Mouse (Mus musculus) intestine, postnatal 0 days (tissue): Measurements from ENCODE around the gene Arl13b. TPM values are rescaled to one million over a fixed set of nuclear protein-coding genes. Genes with fewer than 3 reads are reported as not detected.

Experiments
- ATAC-seq: fragments of 200-750 bp; cut with Nextera tagmentation; 2 replicates; pipeline ENCODE4 v1.8.0; 2017; ENCODE audit warnings: mild to moderate bottlenecking, moderate TSS enrichment, moderate library complexity
- H3K27ac ChIP-seq: fragments of 300-500 bp; sonication (generic); 2 replicates; pipeline ENCODE4 v1.5.1; 2014; ENCODE audit warnings: mild to moderate bottlenecking, low read depth, low read length, moderate library complexity
- H3K27me3 ChIP-seq: fragments of 300-500 bp; sonication (generic); replicated peaks from 2 replicates; pipeline ENCODE4 v1.6.1; 2014; ENCODE audit warnings: low read length, mixed read lengths; ENCODE audit not compliant: control insufficient read depth, insufficient read depth
- H3K36me3 ChIP-seq: fragments of 300-500 bp; sonication (generic); 2 replicates; pipeline ENCODE4 v1.6.1; 2014; ENCODE audit warnings: mild to moderate bottlenecking, moderate library complexity; ENCODE audit not compliant: control insufficient read depth, insufficient read depth
- H3K4me1 ChIP-seq: fragments of 300-500 bp; sonication (generic); replicated peaks from 2 replicates; pipeline ENCODE4 v1.6.1; 2014; ENCODE audit warnings: antibody characterized with exemption, low read length, mixed read lengths; ENCODE audit not compliant: control insufficient read depth, insufficient read depth
- H3K4me2 ChIP-seq: fragments of 300-500 bp; sonication (generic); replicated peaks from 2 replicates; pipeline ENCODE4 v1.6.1; 2014; ENCODE audit warnings: low read depth, mild to moderate bottlenecking, moderate library complexity
- H3K4me3 ChIP-seq: fragments of 300-500 bp; sonication (generic); 2 replicates; pipeline ENCODE4 v1.5.1; 2014; ENCODE audit warnings: low read depth, low read length
- H3K9ac ChIP-seq: fragments of 300-500 bp; sonication (generic); 2 replicates; pipeline ENCODE4 v1.6.1; 2014; ENCODE audit warnings: mild to moderate bottlenecking, low read depth, low read length
- H3K9me3 ChIP-seq: fragments of 300-500 bp; sonication (generic); 2 replicates; pipeline ENCODE4 v1.6.1; 2016; ENCODE audit warnings: mixed run types; ENCODE audit not compliant: control insufficient read depth
- CTCF ChIP-seq: sonication (generic); IDR thresholded peaks from 2 replicates; pipeline ENCODE4 v1.5.1; 2016; ENCODE audit warnings: low read depth, mild to moderate bottlenecking, control low read depth, antibody characterized with exemption, moderate library complexity
- WGBS: fragments of 180-500 bp; shearing (Covaris S2); extraction: QIAGEN DNeasy Blood & Tissue Kit; methylation state at CpG from one replicate; pipeline ENCODE4 v1.1.7; 2014; 5-methylcytosine and 5-hydroxymethylcytosine counted together
- polyA plus RNA-seq: library from polyadenylated mRNA; unstranded; fragments of >200 nt; fragmentation: Nextera tagmentation; extraction: Ambion mirVana; gene quantifications from 2 replicates; pipeline ENCODE4 v1.2.1, GENCODE M21; 2015

Arl13b gene
- polyA plus RNA-seq, 1 experiment from 2014 or later, result 9.8 TPM

DNA sequence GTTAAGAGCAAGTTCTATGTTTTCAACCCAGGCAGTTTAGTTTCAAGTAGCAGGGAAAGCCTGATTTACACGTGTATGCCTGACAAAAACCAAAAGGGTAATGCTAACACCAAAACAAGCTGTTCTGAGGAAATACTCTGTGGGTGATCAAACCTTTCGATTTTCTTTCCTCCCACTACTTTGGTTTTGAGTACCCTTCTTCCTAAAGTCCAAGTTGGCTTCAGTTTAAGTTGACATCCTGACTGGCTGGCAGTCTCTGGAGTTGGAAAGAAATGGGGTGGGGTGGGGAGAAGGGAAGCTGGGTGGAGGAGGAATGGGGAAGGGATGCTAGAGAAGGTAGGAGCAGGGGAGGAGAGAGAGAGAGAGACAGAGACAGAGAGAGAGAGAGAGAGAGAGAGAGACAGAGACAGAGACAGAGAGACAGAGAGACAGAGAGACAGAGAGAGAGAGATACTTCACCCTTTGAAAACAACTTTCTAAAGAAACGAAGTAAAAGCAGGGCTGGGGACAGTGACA is 6.8 kb upstream of the Arl13b start:
- Histone ChIP-seq H3K36me3 (no peaks in the 10 kb centered on the region), H3K4me3 (peak overlapping the region; percentile 62), H3K27ac (peak overlapping the region; percentile 69), H3K9me3 (no peaks in the 10 kb centered on the region), H3K27me3 (no peaks in the 10 kb centered on the region), H3K4me2 (peak overlapping the region; percentile 95), H3K9ac (peak overlapping the region; percentile 71), H3K4me1 (0 out of 2 replicates have a peak, but pooled peaks cover 6% of the 10 kb centered on the region)
- WGBS, result 20% methylated on average over 3 of the region's 3 CpGs
- no peak for TF ChIP-seq CTCF
- ATAC-seq, result no peak

DNA sequence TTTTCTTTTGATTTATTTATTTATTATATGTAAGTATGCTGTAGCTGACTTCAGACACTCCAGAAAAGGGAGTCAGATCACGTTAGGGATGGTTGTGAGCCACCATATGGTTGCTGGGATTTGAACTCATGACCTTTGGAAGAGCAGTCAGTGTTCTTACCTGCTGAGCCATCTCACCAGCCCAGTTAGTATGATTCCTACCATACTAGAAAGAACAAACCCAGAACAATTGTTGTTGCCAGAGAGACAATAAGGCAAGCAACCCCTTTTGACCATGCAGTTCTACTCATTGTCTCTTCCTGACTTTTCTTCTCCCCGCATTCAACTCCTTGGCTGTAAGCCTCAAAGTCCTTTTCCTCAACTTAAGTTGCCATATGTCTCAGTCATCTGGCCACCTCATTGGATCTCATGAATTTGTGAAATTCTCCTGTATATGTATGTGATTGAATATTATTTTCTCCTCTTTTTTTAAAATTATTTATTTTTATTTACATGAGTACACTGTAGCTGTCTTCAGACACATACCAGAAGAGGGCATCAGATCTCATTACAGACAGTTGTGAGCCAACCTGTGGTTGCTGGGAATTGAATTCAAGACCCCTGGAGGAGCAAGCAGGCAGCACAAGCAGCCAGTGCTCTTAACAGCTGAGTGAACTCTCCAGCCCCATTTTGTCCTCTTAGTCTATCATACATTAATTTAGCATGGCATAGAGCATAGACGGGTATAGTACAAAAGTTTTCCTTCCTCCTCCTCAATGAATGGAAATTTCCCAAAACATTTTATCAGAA is 5.8 kb upstream of the Arl13b start:
- ATAC-seq, result no peak
- Histone ChIP-seq H3K27ac (no peak overlapping the region), H3K9ac (no peak overlapping the region), H3K27me3 (no peaks in the 10 kb centered on the region), H3K4me3 (no peak overlapping the region), H3K4me2 (no peak overlapping the region), H3K4me1 (0 out of 2 replicates have a peak, but pooled peaks cover 6% of the 10 kb centered on the region), H3K9me3 (no peaks in the 10 kb centered on the region), H3K36me3 (no peaks in the 10 kb centered on the region)
- 87% methylated on average over 3 of the region's 3 CpGs for WGBS
- peak; percentile 18; the same call in 1 of the 2 replicates for TF ChIP-seq CTCF

DNA sequence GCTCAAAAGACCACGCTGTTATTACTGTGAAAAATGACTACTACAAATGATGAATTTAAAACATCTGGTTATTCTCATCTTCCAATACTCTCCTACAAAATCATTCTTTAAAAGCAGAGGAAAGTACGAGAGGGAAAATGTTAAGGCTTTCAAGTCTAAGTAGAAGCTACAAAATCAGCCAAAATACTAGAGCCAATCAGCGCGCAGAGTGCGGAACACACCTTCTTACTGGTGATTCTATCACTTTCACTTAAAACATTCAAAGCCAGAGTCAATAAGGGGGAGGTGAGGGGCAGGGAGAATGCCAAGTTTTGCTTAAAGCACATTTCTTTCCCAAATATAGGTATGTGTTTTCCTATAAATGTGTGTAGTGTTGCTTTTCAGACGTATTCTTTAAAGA is 1.5 kb downstream of the Arl13b start:
- TF ChIP-seq CTCF, result no peak
- WGBS, result 82% methylated on average over 6 of the region's 6 CpGs
- Histone ChIP-seq H3K27ac (no peak overlapping the region), H3K4me1 (no peaks in the 10 kb centered on the region), H3K4me2 (no peak overlapping the region), H3K4me3 (no peak overlapping the region), H3K9ac (no peak overlapping the region), H3K9me3 (no peaks in the 10 kb centered on the region), H3K27me3 (no peaks in the 10 kb centered on the region), H3K36me3 (no peaks in the 10 kb centered on the region)
- ATAC-seq, result no peak

DNA sequence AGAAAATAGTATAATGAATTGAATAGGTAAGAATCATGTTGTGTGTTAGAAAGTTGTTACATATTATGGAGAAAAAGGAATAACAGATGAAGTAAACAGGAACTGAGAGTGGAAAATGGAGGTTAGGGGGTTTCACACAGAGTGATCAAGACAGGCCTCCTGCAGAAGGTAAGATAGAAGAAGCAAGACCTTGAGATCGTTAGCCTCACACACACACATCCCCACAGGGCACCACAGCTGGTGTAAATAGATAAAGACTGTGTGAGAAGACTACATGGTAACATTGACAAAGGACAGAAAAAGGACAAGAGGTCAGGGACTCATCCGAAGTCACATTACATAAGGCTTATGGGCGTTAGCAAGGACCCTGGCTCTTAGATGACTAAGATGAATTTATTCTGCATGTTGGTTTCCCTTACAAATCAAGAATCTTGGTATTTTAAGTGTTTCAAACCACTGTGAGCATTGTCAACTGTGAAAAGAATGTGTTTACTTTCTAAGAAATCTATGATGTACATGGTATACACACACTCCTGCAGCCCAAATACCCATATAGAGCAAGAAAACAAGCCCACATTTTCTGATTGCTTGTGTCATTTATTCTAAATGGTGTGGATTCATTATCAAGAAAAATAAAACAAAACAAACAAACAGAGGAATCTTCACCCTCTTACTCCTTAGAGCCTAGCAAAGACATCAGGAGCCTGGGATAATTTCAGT is 12.7 kb downstream of the Arl13b start:
- H3K36me3 ChIP-seq, result no peaks in the 10 kb centered on the region
- no peaks in the 10 kb centered on the region for H3K27me3 ChIP-seq
- 32% methylated on average over 3 of the region's 3 CpGs for WGBS
- no peak overlapping the region for H3K9ac ChIP-seq
- no peak for ATAC-seq
- no peaks in the 10 kb centered on the region for H3K4me1 ChIP-seq
- H3K4me3 ChIP-seq, result no peak overlapping the region
- TF ChIP-seq CTCF, result no peak
- H3K27ac ChIP-seq, result no peak overlapping the region
- no peak overlapping the region for H3K4me2 ChIP-seq
- H3K9me3 ChIP-seq, result no peaks in the 10 kb centered on the region

DNA sequence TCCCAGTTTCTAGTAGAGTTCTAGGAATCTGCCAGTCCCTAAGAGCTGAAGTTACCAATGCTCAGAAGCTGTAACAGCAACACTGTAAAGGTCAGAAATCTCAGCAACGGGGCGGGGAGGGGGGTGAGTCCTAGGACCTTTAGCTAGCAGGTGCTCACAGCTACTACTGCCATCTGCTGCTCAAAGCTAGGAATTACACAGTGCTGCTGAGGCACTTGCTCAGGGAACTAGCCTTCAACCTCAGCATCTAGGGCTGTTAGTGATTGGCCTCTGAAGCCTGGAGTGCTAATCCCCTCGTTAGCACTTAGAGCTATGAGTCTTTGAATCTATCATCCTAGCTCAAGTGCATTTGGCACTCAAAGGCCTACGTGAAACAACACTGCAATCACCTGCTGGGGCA is 14.4 kb downstream of the Arl13b start:
- peak; percentile 86 for TF ChIP-seq CTCF
- Histone ChIP-seq H3K27me3 (no peaks in the 10 kb centered on the region), H3K4me2 (no peak overlapping the region; the same call in 1 of the 2 replicates), H3K27ac (peak overlapping the region; percentile 15; the same call in 1 of the 2 replicates), H3K4me1 (no peaks in the 10 kb centered on the region), H3K9ac (no peak overlapping the region), H3K9me3 (no peaks in the 10 kb centered on the region), H3K36me3 (no peaks in the 10 kb centered on the region), H3K4me3 (no peak overlapping the region)
- 14% methylated on average over 4 of the region's 4 CpGs for WGBS
- ATAC-seq, result peak; percentile 54

DNA sequence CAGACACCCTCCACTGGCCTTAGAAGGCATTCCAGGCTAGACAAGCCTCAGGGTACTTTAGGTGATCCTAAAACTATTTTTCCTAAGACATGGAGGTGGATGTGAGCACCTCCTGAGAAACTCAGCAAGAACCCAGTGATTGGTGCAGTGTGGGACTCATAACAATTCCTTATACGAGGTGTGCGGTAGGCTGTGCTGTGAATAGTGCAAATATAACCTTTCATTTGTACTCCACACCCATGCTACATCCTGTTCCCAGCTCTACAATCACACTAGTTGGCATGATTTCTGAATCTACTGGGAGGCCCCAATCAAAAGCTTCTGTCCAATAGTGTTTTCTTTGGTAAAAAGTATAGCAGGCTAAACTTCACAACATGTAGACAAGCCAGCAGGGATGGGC is 14.8 kb downstream of the Arl13b start:
- no peaks in the 10 kb centered on the region for H3K36me3 ChIP-seq
- TF ChIP-seq CTCF, result no peak
- H3K27me3 ChIP-seq, result no peaks in the 10 kb centered on the region
- ATAC-seq, result peak; percentile 53; the same call in 1 of the 2 replicates
- H3K4me1 ChIP-seq, result no peaks in the 10 kb centered on the region
- H3K27ac ChIP-seq, result peak overlapping the region; percentile 15; the same call in 1 of the 2 replicates
- no peak overlapping the region; the same call in 1 of the 2 replicates for H3K4me2 ChIP-seq
- H3K4me3 ChIP-seq, result no peak overlapping the region
- no peaks in the 10 kb centered on the region for H3K9me3 ChIP-seq
- 58% methylated on average over 2 of the region's 2 CpGs for WGBS
- H3K9ac ChIP-seq, result no peak overlapping the region
